Mouse (Mus musculus) gastrocnemius, adult 8-10 months (tissue): ENCODE results near the gene Angptl7. TPM values are rescaled to one million over a fixed set of nuclear protein-coding genes. Genes with fewer than 3 reads are reported as not detected.

Experiments used
- DNase-seq, 2 experiments: peaks; one replicate each; pipeline ENCODE4 v3.0.0; 2022; ENCODE audit warnings: low spot score in 2 of 2
- total RNA-seq, 4 experiments: library from RNA; stranded (reverse); gene quantifications; 2 replicates each; pipeline ENCODE4 v1.2.4; 2022

Gene Angptl7
- total RNA-seq, 4 experiments from 2014 or later = 5.3 to 49.1 (median 25.5) TPM

DNA sequence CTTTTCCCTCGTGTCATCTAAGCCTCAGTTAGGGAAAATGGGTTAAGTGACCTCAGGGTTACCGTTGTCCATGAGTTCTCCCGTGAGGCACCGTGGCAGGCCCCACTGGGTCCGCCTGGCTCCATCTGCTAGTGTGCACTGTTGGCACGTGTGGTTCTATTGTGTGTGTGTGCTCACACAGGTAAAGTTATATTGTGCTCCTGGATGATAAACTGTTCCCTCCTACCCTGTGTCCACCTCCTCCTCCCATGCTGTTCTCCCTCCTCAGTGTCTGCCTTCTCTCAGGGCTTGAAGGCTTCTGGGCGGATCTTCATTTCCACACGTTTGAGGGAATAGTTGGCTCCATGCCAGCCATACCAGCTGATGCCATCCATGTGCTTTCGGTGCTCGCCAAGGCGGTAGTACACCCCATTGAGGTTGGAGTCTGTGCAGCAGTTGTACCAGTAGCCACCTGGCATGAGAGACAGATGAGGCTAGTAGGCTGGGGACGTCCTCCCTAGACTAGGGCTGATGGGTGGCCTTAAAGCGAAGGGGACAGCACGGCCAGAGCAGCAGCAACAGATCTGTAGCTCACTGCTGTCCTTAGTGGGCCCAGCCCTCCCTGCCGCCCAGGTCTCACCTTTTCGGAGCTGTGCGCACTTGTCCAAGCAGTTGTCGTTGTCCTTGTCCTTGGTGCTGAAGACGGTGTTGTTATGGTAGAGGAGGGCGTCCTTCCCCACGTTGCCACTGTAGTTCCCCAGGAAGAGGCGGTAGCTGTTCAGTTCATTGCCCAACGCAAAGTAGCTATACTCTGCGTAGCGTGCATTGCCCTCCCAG is 4.2 kb downstream of the Angptl7 start:
- DNase-seq = no peak

DNA sequence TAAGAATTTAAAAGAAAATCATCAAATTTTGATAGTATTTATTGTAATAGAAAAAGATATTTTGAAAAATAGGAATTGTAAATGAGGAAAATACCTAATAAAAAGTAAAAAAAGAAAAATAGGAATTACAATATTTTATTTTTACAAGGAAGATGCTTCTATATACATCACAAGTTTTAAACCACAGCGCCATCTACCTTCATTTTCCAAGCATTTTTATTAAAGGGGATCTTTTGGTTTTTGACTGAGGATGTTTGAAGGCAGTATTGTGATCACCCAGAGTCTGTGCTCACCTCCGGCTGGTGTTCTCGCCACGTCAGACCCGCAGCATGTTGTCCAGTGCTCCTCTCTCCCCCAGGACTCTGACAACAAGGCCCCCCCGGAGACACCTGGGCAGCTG is 5.1 kb downstream of the Angptl7 start:
- no peak for DNase-seq

DNA sequence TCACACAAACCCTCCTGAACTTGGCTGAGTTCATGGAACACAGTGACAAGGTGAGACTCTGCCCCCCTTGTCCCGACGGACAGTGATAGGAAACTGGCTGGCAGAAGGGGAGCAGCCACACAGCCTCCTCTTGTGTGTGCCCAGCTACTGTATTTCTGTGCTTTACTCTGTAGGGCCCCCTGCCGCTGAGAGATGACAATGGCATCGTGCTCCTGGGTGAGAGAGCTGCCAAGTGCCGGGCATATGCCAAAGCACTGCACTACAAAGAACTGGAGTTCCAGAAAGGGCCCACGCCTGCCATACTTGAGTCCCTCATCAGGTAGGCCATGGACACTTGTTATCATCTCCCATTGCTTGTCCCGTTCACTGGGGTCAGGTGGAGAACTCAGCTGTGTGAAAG is 8.8 kb downstream of the Angptl7 start:
- DNase-seq = no peak

DNA sequence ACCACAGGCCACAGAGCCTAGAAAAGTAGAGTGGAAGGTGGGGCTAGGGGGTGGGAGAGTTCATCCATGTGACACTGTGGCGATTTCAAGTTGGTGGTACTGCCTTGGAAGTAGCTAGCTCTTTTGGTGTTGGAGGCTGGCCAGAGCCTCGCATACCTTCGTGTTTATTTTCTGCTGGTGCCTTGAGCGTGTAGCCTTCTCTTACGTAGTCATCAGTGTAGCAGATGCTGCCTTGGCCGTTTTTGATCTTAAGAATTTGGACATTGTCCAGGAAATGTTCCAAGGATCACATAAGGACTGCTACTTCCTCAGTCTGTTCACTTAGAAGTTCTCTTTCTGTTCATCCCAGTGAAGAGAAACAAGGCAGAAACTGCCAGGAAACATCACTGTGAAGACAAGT is 9.8 kb downstream of the Angptl7 start:
- no peak for DNase-seq

DNA sequence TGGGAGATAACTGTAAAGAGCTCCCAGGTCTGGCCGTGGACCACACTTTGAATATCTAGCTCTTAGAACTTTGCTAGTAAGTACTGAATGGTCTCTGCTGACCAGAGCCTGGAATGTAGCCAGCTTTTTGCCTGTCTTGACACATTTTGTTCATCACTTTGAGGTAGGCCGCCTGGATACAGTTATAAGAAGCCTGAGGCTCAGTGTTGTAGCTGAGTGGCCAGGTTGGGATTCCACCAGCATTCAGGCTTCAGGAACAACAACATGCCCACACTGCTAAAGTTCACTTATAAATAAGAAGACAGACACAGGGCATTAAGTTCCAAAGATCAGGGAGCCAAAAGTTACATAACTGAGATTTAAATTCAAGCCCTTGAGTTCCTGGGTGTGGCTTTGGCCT is 12.4 kb downstream of the Angptl7 start:
- no peak for DNase-seq

DNA sequence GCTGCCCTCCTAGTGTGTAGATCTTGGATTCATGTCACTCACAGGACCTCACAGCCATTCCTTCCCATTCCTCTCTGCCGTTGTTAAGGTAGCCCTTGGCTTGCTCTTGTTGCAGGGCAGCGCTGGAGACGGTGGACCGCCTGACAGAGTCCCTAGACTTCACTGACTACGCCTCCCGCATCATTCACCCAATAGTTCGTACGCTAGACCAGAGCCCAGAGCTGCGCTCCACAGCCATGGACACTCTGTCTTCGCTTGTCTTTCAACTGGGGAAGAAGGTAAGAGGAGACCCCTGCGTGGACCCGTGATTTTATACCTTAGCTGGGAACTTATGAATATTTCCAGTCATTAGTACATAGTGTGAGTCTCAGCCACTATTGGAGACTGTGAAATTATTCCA is 15.7 kb downstream of the Angptl7 start:
- no peak for DNase-seq

DNA sequence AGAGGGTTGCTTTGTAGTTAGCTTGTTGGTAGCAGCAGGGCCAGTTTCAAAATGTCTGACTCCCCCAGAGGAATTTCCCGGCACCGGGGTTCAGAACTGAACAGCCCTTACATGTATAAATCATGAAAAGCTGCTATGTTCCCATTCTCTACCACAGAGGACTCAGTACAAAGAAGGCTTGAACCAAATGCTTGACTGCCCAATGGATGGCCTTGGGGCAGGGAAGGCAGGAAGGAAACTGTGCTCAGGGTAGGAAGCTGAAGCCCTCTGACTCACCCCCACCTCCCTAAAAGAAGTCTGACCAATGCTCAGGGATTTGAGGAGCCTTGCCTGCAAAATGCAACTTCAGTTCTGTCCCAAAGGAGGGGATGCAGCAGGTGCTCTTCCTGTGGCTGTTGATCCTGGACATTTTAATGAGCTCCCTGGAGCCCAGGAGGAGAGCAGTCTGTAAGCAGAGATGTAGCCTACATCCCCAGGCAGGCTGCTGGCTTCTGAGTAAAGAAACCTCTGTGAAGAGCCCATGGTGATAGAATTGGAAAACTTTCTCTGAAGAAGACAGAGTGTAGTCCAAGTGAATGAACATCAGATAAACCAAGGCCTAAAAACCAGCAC is 18.6 kb downstream of the Angptl7 start:
- DNase-seq = no peak

DNA sequence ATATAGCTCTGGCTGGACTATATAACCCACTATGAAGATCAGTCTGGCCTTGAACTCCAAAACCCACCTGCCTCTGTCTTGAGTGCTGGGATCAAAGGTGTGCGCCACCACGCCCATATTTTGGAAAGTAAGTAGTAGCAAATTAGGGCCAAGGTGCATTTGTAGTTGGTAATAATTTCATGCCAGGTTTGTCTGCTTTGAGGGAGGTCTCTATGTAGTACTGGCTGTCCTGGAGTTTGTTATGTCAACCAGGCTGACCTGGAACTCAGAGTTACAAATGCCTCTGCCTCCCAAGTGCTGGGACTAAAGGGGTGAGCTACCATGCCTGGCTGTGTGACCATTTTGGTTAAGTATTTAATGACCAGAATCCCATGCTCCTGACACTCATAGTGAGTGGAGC is 20.0 kb downstream of the Angptl7 start:
- DNase-seq = no peak

DNA sequence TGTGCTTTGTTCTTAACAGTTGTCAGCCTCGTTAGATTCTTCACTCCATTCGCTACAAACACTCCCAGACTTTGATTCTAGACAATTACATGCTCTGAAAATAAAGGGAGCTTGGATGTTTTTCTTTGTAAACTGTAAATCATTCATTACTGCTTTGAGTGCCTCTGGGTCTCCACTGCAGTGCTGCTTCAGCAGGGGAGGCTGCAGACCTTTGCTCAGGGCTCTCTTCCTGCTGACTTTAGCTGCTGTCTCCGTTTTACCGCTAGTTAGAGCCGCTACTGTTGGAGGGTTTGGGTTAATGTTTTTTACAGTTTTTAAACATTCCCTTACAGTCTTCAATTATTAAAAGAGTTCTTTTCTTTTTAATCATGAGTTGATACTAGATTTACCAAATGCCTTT is 26.8 kb downstream of the Angptl7 start:
- DNase-seq = no peak

DNA sequence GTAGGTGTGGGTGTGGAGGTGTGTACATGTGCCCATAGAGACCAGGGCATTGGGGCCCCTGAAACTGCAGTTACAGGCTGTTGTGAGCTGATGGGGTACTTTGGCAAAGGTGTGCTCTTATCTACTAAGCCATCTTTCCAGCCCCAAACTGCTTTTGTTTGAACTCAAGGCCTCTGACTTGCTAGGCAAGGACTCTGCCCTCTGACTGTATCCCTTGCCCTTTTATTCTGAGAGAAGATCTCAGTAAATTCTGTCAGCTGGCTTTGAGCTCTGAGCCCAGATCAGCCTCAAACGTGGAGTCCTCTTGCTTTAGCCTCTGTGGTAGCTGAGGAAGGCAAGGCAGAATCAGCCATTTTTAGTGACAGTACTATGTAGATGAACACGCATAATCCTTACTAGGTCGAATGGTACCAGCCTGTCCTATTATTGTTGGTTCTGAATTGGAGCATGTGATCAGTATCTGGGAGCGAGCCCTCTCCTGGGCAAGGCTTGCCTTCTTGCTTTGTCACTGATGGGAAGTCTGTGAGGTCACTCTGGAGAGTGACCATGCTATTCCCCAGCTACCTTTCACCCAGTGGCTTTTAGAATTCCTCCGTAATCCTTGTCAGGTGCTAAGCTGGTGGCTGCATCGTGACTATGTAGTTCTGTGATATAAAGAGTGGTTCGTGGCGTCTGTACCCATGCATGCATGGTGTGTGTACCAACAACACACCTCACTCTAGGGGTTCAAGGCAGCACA is 27.7 kb downstream of the Angptl7 start:
- no peak for DNase-seq

DNA sequence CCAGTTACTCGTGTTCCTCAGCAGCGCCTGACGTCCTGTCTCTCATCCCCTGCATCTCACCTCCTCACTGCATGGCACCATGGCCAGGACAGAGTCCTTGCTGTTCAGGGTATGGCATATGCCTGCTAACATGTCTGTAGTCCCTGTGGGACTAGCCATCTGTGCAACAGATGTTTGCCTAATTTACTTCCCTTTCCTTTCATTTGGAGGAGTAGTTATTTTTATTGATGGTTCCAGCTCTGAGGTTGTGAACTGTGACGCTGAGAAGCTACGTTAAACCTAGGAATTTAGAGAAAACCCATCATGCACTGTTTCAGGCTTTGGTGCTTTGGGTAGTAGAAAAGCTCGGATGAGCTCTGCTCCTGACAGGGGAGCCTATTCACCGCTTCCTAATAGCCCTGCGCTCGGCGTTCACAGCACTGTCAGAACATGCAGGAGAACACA is 28.9 kb downstream of the Angptl7 start:
- no peak for DNase-seq

DNA sequence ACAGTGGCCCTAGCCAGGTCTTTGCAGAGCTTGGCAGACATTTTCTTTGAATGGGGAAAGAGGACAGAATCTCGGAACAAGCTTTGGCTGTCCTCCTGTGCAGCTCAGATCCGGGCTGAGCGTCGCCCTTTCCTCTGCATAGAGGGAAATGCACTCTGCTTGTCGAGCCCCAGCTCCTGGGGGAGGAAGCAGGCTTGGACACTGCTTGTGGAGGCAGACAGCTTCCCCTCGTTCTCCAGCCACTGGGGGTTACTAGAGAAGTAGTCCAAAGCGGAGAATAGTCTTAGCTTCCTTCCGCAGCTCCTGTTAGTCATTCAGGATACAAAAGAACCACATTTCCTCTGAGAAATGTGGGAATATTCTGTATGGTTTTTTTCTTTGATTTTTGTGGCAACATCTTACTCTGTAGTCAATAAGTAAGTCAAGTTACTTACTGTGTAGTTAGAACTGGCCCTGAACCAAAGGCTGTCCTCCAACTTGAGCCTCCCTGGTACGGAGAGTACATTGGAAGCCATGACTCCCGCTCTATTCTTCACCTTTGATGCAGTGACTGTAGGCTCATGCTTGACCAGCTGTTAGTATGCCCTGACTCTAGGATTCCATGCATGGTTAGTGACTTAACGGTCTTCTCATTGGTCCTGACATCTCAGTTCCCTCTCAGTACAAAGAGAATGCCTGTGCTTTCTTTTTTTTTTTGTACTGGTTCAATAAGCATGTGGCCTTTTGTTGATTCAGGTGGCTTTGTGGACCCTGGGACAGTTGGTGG is 30.6 kb downstream of the Angptl7 start:
- DNase-seq = no peak

DNA sequence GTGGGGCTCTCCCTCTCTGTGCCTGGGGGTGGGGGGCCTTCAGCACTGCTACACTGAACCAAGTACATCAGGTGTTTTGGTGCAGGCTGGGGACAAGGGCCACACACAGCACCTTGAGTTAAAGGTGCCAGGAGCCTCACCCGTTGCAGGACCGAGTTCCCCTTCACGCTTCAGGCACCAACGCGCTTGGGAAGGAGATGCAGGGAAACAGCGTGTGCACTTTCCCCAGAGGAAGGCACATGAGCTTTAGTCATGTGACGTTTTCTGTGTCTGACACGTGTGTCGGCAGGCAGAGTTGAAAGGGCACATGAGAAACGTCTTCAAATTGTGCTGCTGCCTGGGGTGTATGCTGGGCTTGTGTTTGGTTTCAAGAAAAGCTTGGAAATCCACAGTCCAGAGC is 31.9 kb downstream of the Angptl7 start:
- no peak for DNase-seq

DNA sequence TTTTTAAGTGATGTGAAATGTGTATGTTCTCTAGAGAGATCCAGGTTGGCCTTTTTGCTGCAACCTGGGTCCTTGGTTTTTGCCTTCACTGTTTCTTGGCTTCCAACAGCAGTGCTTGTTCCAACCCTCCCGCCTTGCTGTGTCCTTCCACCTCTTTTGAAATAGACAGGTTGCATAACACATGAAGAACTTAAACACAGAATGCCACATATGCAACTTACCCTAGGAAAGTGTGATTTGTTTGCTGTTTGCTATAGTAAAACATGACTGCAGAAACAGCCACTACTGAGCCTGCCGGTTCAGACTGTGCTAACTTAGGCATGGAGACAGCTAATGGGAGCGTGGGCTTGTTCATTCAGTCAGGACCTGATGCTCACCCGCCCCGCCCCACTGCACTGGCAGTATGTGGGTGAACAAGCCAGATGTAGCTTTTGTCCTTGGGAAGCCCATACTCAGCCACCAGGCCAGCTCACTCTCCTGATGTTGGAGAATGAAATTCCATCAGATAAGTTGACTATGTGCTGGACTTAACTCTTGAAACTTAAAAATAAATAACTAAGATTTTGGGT is 33.7 kb downstream of the Angptl7 start:
- no peak for DNase-seq

DNA sequence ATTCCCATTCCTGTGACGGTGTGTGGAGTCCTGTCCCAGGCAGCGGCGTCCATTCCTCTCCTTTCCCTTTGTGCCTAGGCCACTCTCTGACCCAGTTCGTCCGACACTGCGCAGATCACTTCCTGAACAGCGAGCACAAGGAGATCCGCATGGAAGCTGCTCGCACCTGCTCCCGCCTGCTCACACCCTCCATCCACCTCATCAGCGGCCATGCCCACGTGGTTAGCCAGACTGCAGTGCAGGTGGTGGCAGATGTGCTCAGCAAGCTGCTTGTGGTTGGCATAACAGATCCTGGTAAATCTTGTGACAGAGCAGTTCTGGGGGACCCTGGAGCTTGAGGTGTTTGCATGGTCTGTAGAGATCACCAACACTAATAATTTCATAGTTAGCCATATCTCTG is 35.4 kb downstream of the Angptl7 start:
- no peak for DNase-seq

DNA sequence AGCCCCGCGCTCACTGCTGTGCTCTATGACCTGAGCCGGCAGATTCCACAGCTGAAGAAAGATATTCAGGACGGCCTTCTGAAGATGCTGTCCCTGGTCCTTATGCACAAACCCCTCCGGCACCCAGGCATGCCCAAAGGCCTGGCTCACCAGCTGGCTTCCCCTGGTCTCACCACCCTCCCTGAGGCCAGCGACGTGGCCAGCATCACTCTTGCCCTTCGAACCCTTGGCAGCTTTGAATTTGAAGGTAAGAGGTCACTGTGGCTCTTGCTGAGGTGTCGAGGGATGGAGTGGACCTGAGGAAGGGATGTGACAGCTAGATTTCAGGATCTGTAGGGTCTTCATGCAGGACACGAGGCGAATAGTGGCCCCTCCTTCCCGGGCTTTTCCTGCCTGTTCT is 36.0 kb downstream of the Angptl7 start:
- DNase-seq = no peak

DNA sequence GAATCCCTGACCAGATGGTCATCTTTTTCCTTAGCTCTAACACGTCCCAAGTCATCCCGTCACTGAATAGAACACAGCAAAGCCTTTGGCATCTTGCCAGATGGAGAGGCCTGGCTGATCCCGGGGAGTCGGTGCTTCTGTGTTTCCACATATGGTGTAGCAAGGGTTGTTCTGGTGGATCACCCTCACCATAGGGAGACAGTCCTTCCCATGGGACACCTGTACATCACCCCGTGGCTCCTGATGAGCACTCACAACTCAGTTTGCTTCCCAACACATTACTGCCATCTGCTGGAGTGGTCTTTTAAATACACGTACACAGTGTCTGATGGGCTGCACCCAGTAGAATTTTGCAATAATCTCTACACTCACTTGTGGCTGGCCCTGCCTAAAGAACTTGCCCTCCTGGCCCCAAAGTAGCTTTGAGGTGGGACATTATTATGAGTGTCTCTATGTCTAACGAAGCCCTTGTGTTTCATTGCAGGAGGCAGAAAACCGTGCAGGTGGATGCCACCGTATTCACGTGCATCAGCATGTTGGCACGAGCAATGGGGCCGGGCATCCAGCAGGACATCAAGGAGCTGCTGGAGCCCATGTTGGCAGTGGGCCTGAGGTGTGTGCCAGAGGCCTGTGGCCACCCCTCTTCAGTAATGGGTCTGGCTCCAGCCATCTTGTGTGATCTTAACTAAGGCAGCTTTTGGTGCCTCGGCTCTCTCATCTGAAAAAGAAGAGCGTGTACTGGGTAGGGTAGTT is 36.9 kb downstream of the Angptl7 start:
- DNase-seq = no peak

DNA sequence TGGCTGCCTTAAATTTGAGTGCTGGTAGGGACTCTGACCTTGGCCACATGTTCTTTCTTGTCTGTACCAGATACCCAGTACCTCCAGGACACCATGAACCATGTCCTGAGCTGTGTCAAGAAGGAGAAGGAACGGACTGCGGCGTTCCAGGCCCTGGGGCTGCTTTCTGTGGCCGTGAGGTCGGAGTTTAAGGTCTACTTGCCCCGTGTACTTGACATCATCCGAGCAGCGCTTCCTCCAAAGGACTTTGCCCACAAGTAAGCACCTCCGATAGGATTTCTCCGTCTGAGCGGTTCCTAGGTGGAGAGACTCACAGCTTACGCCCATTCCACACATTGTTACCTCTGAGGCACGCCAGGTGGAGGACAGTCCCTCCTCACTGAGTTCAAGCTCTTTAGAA is 37.5 kb downstream of the Angptl7 start:
- no peak for DNase-seq

DNA sequence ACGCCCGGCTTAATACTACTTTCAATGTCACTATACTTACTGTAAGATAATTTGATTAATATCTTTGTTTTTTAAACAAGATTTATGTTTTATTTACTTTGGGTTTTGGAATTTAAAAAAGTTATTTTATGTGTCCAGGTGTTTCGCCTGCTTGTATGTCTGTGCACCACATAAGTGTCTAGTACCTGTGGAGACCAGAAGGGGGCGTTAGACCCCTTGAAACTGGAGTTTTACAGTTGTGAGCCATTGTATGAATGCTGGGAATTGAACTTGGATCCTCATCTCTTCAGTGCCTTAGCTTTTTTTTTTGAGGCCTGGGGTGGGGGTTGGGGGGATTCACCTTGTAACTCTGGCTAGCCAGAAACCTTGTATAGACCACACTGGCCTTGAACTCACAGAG is 38.5 kb downstream of the Angptl7 start:
- DNase-seq = no peak

DNA sequence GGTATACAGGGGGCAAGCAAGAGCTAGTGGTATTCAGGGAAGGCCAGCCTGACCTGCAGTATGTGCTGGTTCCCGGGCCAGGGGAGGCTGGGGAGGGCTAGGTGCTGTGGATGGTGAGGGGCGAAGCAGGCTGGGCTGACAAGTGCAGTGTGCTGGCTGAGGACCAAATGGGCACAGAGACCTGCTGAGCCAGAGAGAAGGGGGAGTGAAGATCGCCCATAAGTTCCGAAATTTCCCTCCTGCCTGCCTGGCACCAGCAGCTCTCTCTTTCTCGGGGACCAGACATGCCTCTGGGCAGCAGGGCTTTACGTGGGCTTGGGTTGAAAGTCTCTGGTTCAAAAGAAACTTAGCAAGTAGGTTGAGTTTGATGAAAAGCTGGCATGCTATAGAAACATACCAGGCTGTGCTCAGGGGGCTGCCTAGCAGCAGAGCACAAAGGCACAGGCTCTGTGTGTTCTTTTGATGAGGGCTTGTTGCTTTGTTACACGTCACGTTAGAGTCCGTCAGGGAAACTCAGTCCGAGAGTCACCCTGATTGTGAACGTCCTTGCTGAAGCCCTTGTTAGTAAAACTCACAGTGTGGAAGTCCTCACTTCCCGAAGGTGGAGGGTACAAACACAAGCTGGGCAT is 39.5 kb downstream of the Angptl7 start:
- no peak for DNase-seq
